Mouse (Mus musculus): ENCODE measurements around the gene Cck. TPM values are rescaled to one million over a fixed set of nuclear protein-coding genes. Genes with fewer than 3 reads are reported as not detected.
A peak's percentile ranks its signal among the peaks of the same experiment; 100 is the strongest.

Cck gene
- polyA plus RNA-seq, 1 experiment = not detected

DNA sequence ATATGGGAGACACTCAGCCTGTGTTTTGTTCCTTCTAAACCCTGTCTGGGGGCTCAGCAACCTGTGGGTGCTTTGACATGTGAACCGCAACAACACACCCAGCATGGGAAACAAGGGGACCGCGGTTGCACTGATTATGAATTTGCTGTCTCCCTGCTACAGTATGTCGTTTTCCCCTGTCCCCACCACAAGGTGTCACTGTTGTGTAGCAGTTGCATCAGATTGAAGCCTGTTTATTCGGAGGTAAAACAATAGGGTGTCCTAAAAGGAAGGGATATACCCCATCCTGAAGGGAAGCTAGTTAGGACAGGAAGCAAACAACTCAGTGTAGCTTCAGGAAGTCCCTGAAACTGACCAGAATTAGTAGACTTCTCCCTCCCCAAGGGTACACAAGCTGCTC lies 16.0 kb downstream of the Cck start:
- peaks cover 5% of the 10 kb centered on the region for H3K4me1 ChIP-seq (ENCODE audit: control insufficient read depth, insufficient read depth, low read length)
- H3K27me3 ChIP-seq (ENCODE audit: control insufficient read depth, insufficient read depth, low read length) = no peaks in the 10 kb centered on the region
- no peaks in the 10 kb centered on the region for H3K36me3 ChIP-seq (ENCODE audit: control insufficient read depth, insufficient read depth, low read length)
- H3K27ac ChIP-seq (ENCODE audit: control insufficient read depth, insufficient read depth, low read depth, low read length) = no peak overlapping the region
- TF ChIP-seq POLR2A (IDR thresholded peaks at IDR 0.05; ENCODE audit: control insufficient read depth, low read depth, low read length) (no peak), CTCF (IDR thresholded peaks at IDR 0.05; ENCODE audit: control insufficient read depth, insufficient read depth, insufficient replicate concordance, low read depth, low read length) (0 out of 2 replicates have a peak, but pooled peaks have one; percentile 30)
- H3K4me3 ChIP-seq (ENCODE audit: control insufficient read depth, low read depth, low read length) = no peak overlapping the region

DNA sequence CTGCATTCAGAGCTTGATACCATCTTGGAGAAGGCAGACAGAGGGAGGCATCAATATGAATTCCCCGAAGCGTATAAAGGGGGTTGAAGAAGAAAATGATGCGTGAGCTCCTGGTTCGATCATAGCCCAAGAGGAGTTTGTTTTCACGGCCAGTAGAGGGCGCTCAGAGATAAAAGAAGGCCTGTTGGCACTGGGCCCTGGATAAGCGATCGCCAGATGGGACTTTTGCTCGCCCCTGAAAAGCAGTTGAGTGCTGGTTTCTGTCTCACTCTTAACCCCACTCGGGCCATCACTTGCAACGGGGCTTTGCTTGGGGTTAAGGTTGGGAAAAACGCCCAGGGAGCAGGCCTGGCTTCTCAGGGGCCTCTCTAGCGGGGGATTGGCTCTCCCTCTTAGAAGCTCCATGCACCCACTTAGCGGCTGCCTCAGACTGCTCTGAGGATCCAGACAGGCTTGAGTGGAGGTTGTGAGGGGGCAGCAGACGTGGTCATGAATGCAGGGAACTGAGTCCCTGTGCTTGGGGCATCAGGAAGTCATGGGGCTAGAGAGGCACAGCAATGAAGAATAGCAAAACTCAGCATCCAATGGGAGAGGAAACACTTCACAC lies 18.1 kb downstream of the Cck start:
- Histone ChIP-seq H3K4me3 (ENCODE audit: control insufficient read depth, low read depth, low read length) (peak overlapping the region; percentile 77), H3K27me3 (ENCODE audit: control insufficient read depth, insufficient read depth, low read length) (no peaks in the 10 kb centered on the region), H3K27ac (ENCODE audit: control insufficient read depth, insufficient read depth, low read depth, low read length) (no peak overlapping the region)

DNA sequence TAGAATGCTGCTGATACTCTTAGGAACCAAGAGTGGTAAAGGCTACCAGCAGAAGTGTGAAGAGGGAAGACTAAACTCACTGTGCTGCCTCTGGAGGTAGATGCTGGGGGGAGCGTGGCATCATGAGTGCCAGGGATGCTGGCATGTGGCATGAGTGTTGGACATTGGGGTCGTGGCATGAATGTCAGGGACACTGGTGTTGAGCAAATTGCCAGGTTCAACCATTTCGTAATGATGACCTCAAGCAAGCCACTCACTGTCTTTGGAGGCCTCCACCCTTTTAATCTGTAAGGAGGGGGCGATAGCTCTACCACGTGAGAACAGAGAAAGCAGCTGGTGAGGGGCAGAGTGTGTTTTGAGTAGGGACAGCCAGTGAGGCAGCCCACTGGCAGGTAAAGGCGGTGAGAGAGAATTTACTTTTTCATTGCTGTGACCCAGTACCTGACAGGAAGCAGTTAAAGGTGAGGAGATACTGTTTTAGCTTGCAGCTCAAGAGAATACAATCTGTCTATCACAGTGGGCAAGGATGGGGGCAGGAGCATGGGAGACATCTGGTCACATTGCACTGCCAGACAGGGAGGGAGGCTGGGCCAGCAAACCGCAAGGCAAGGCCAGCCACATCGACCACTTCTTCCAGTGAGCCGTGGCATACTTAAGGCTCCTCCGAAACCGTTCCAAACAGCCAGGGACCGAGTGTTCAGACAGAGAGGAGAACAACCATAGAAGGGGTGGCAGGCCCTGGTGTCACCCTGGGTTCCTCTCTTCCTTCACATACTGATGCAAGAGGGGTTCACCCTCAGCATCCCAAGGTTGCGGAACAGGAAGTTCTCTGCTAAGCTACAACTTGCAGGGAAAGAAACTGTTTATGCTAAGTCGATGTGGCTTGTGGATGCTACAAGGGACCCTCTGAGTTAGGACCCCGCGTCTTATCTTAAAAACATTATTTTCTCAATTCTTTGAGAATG lies 19.7 kb downstream of the Cck start:
- Histone ChIP-seq H3K27me3 (ENCODE audit: control insufficient read depth, insufficient read depth, low read length) (no peaks in the 10 kb centered on the region), H3K27ac (ENCODE audit: control insufficient read depth, insufficient read depth, low read depth, low read length) (peak overlapping the region; percentile 51), H3K36me3 (ENCODE audit: control insufficient read depth, insufficient read depth, low read length) (peaks cover 1% of the 10 kb centered on the region; the same call in 1 of the 2 replicates), H3K4me3 (ENCODE audit: control insufficient read depth, low read depth, low read length) (peak overlapping the region; percentile 86), H3K4me1 (ENCODE audit: control insufficient read depth, insufficient read depth, low read length) (peaks cover 5% of the 10 kb centered on the region)
- no peak for TF ChIP-seq CTCF (IDR thresholded peaks at IDR 0.05; ENCODE audit: control insufficient read depth, insufficient read depth, insufficient replicate concordance, low read depth, low read length)
- TF ChIP-seq POLR2A (IDR thresholded peaks at IDR 0.05; ENCODE audit: control insufficient read depth, low read depth, low read length) = peak; percentile 37; the same call in 1 of the 2 replicates

More for the DNA sequence above, 18.1 kb downstream of the Cck start:
- Histone ChIP-seq H3K4me1 (ENCODE audit: control insufficient read depth, insufficient read depth, low read length) (peaks cover 5% of the 10 kb centered on the region), H3K36me3 (ENCODE audit: control insufficient read depth, insufficient read depth, low read length) (peaks cover under 1% of the 10 kb centered on the region; the same call in 1 of the 2 replicates)
- TF ChIP-seq POLR2A (IDR thresholded peaks at IDR 0.05; ENCODE audit: control insufficient read depth, low read depth, low read length) = no peak
- TF ChIP-seq CTCF (IDR thresholded peaks at IDR 0.05; ENCODE audit: control insufficient read depth, insufficient read depth, insufficient replicate concordance, low read depth, low read length) = peak; percentile 63; the same call in 1 of the 2 replicates

- Histone ChIP-seq H3K4me3 (ENCODE audit: control insufficient read depth, low read depth, low read length) (peak overlapping the region; percentile 86), H3K27me3 (ENCODE audit: control insufficient read depth, insufficient read depth, low read length) (no peaks in the 10 kb centered on the region), H3K36me3 (ENCODE audit: control insufficient read depth, insufficient read depth, low read length) (peaks cover 1% of the 10 kb centered on the region; the same call in 1 of the 2 replicates), H3K4me1 (ENCODE audit: control insufficient read depth, insufficient read depth, low read length) (peaks cover 5% of the 10 kb centered on the region), H3K27ac (ENCODE audit: control insufficient read depth, insufficient read depth, low read depth, low read length) (peak overlapping the region; percentile 26; the same call in 1 of the 2 replicates)
- TF ChIP-seq POLR2A (IDR thresholded peaks at IDR 0.05; ENCODE audit: control insufficient read depth, low read depth, low read length) (no peak), CTCF (IDR thresholded peaks at IDR 0.05; ENCODE audit: control insufficient read depth, insufficient read depth, insufficient replicate concordance, low read depth, low read length) (no peak)
Observed at GRCm38 (mm10) chr9:121474771-121475170, 20.7 kb downstream of the Cck start.

GRCm38 (mm10) chr9:121469711-121470110 lies 25.8 kb downstream of the Cck start:
- Histone ChIP-seq H3K27ac (ENCODE audit: control insufficient read depth, insufficient read depth, low read depth, low read length) (no peak overlapping the region), H3K36me3 (ENCODE audit: control insufficient read depth, insufficient read depth, low read length) (peaks cover 1% of the 10 kb centered on the region; the same call in 1 of the 2 replicates), H3K4me3 (ENCODE audit: control insufficient read depth, low read depth, low read length) (no peak overlapping the region), H3K27me3 (ENCODE audit: control insufficient read depth, insufficient read depth, low read length) (no peaks in the 10 kb centered on the region), H3K4me1 (ENCODE audit: control insufficient read depth, insufficient read depth, low read length) (no peaks in the 10 kb centered on the region)
- no peak for TF ChIP-seq POLR2A (IDR thresholded peaks at IDR 0.05; ENCODE audit: control insufficient read depth, low read depth, low read length)
- TF ChIP-seq CTCF (IDR thresholded peaks at IDR 0.05; ENCODE audit: control insufficient read depth, insufficient read depth, insufficient replicate concordance, low read depth, low read length) = no peak

- no peak for TF ChIP-seq POLR2A (IDR thresholded peaks at IDR 0.05; ENCODE audit: control insufficient read depth, low read depth, low read length)
- TF ChIP-seq CTCF (IDR thresholded peaks at IDR 0.05; ENCODE audit: control insufficient read depth, insufficient read depth, insufficient replicate concordance, low read depth, low read length) = no peak
- no peaks in the 10 kb centered on the region for H3K27me3 ChIP-seq (ENCODE audit: control insufficient read depth, insufficient read depth, low read length)
- H3K27ac ChIP-seq (ENCODE audit: control insufficient read depth, insufficient read depth, low read depth, low read length) = no peak overlapping the region
- peaks cover 1% of the 10 kb centered on the region; the same call in 1 of the 2 replicates for H3K36me3 ChIP-seq (ENCODE audit: control insufficient read depth, insufficient read depth, low read length)
- H3K4me1 ChIP-seq (ENCODE audit: control insufficient read depth, insufficient read depth, low read length) = no peaks in the 10 kb centered on the region
- no peak overlapping the region for H3K4me3 ChIP-seq (ENCODE audit: control insufficient read depth, low read depth, low read length)
Observed at GRCm38 (mm10) chr9:121467460-121467859, 28.0 kb downstream of the Cck start.

GRCm38 (mm10) chr9:121460527-121460926 lies 35.0 kb downstream of the Cck start:
- no peaks in the 10 kb centered on the region; the same call in 1 of the 2 replicates for H3K36me3 ChIP-seq (ENCODE audit: control insufficient read depth, insufficient read depth, low read length)
- H3K4me1 ChIP-seq (ENCODE audit: control insufficient read depth, insufficient read depth, low read length) = no peaks in the 10 kb centered on the region
- H3K4me3 ChIP-seq (ENCODE audit: control insufficient read depth, low read depth, low read length) = no peak overlapping the region
- no peak overlapping the region for H3K27ac ChIP-seq (ENCODE audit: control insufficient read depth, insufficient read depth, low read depth, low read length)
- no peaks in the 10 kb centered on the region for H3K27me3 ChIP-seq (ENCODE audit: control insufficient read depth, insufficient read depth, low read length)
- no peak for TF ChIP-seq CTCF (IDR thresholded peaks at IDR 0.05; ENCODE audit: control insufficient read depth, insufficient read depth, insufficient replicate concordance, low read depth, low read length)
- no peak for TF ChIP-seq POLR2A (IDR thresholded peaks at IDR 0.05; ENCODE audit: control insufficient read depth, low read depth, low read length)
